ENCODE assay signal across 8 mouse cellular contexts in genomic region chr11:102297577-102298556, GRCm38 (mm10). TPM values are rescaled to one million over a fixed set of nuclear protein-coding genes. Genes with fewer than 3 reads are reported as not detected.
DNase-seq lines count a peak whose midpoint lies in the region; ATAC-seq and TF ChIP-seq lines count a peak whose summit lies in the region.

No protein-coding gene starts in this region.

- peak; percentile 12 for ATAC-seq in kidney, postnatal 0 days (replicated peaks; ENCODE audit: low FRiP score, low read depth)
- ATAC-seq in activated CD4-positive, CD25-positive, alpha-beta regulatory T cell, adult 4 months = peak; percentile 25
- peak; percentile 2 to 4; a peak in 2 of 4 replicates for ATAC-seq in hematopoietic stem cell, adult 5-6 weeks (replicated peaks in 1 of 2; ENCODE audit: insufficient read depth in 1 of 2, low FRiP score in 2 of 2, low TSS enrichment in 1 of 2, low read depth in 1 of 2, poor library complexity in 2 of 2, severe bottlenecking in 2 of 2)
- no peak for ATAC-seq in cerebellum, adult (ENCODE audit: insufficient number of reproducible peaks, low FRiP score, low TSS enrichment)

- H3K4me2 ChIP-seq in kidney, postnatal 0 days (ENCODE audit: low read length) = peak overlapping the region; percentile 69

- peak overlapping the region; percentile 83 for H3K4me3 ChIP-seq in kidney, postnatal 0 days (replicated peaks; ENCODE audit: low read depth, low read length)
- H3K4me3 ChIP-seq in midbrain, embryonic 10.5 days = peak overlapping the region; percentile 94

- H3K27me3 ChIP-seq in kidney, postnatal 0 days (ENCODE audit: insufficient read depth, low read length) = no peaks in the 10 kb centered on the region
- H3K27me3 ChIP-seq in midbrain, embryonic 10.5 days (ENCODE audit: low read depth, poor library complexity, severe bottlenecking) = no peaks in the 10 kb centered on the region

- TF ChIP-seq CTCF in kidney, postnatal 0 days (IDR thresholded peaks at IDR 0.05; ENCODE audit: low read depth) = no peak

- no peaks in the 10 kb centered on the region for H3K9me3 ChIP-seq in kidney, postnatal 0 days (replicated peaks; ENCODE audit: low read length)
- H3K9me3 ChIP-seq in midbrain, embryonic 10.5 days (replicated peaks) = no peaks in the 10 kb centered on the region

- H3K4me1 ChIP-seq in kidney, postnatal 0 days (replicated peaks; ENCODE audit: insufficient read depth, low read length) = peaks cover 11% of the 10 kb centered on the region; the same call in 1 of the 2 replicates
- H3K4me1 ChIP-seq in midbrain, embryonic 10.5 days = peaks cover 35% of the 10 kb centered on the region

- H3K36me3 ChIP-seq in kidney, postnatal 0 days (ENCODE audit: insufficient read depth, low read length) = peaks cover 11% of the 10 kb centered on the region; the same call in 1 of the 2 replicates
- peaks cover 18% of the 10 kb centered on the region for H3K36me3 ChIP-seq in midbrain, embryonic 10.5 days

- 24% methylated on average over 27 of the region's 27 CpGs for WGBS in kidney, postnatal 0 days
- 29% methylated on average over 27 of the region's 27 CpGs for WGBS in midbrain, embryonic 10.5 days

- H3K9ac ChIP-seq in kidney, postnatal 0 days (ENCODE audit: low read depth, low read length) = peak overlapping the region; percentile 65

- DNase-seq in kidney, postnatal 0 days (ENCODE audit: low spot score) = no peak
- DNase-seq in kidney, postnatal 36 days = no peak
- no peak for DNase-seq in midbrain, embryonic 10.5 days (ENCODE audit: low spot score)
- DNase-seq in cerebellum, adult 11-12 months = no peak
- no peak for DNase-seq in left cerebral cortex, adult 11 months (ENCODE audit: low spot score)

- peak overlapping the region; percentile 96 for H3K27ac ChIP-seq in kidney, postnatal 0 days
- H3K27ac ChIP-seq in midbrain, embryonic 10.5 days (replicated peaks) = peak overlapping the region; percentile 98

RNA-seq across cellular contexts. Expression of gene Atxn7l3, which starts 1.4 kb away (rescaled TPM):
- polyA plus RNA-seq in kidney, postnatal 0 days (2015; fragmentation: Nextera tagmentation; extraction: Ambion mirVana) = 9.6 and 9.7 TPM in 2 replicates
- 1 to 10 TPM; 7.5 to 8.3 TPM for polyA plus RNA-seq in activated CD4-positive, CD25-positive, alpha-beta regulatory T cell, adult 4 months (2017; shearing (Covaris generic))
- total RNA-seq in hematopoietic stem cell, adult 5-6 weeks (2017) = 24.4 and 26.5 TPM in 2 replicates
- 13.9 and 16.5 TPM in 2 replicates for polyA plus RNA-seq in midbrain, embryonic 10.5 days (2016; fragmentation: Nextera tagmentation; extraction: Ambion mirVana)

RNA-seq across cellular contexts. Expression of gene Tmub2, which starts 13.1 kb away (rescaled TPM):
- 46.1 and 49.1 TPM in 2 replicates for polyA plus RNA-seq in kidney, postnatal 0 days (2015; fragmentation: Nextera tagmentation; extraction: Ambion mirVana)
- polyA plus RNA-seq in activated CD4-positive, CD25-positive, alpha-beta regulatory T cell, adult 4 months (2017; shearing (Covaris generic)) = 10 to 100 TPM; 54.5 to 58.3 TPM
- 23.1 and 32.1 TPM in 2 replicates for total RNA-seq in hematopoietic stem cell, adult 5-6 weeks (2017)
- polyA plus RNA-seq in midbrain, embryonic 10.5 days (2016; fragmentation: Nextera tagmentation; extraction: Ambion mirVana) = 51.3 and 60.5 TPM in 2 replicates

RNA-seq across cellular contexts. Expression of gene Ubtf, which starts 21.7 kb away (rescaled TPM):
- 75.5 and 80.8 TPM in 2 replicates for polyA plus RNA-seq in kidney, postnatal 0 days (2015; fragmentation: Nextera tagmentation; extraction: Ambion mirVana)
- polyA plus RNA-seq in activated CD4-positive, CD25-positive, alpha-beta regulatory T cell, adult 4 months (2017; shearing (Covaris generic)) = 10 to 100 TPM; 37.4 to 49.6 TPM
- 166 and 196 TPM in 2 replicates for total RNA-seq in hematopoietic stem cell, adult 5-6 weeks (2017)
- polyA plus RNA-seq in midbrain, embryonic 10.5 days (2016; fragmentation: Nextera tagmentation; extraction: Ambion mirVana) = 89.6 and 90.3 TPM in 2 replicates

RNA-seq across cellular contexts. Expression of gene Asb16, which starts 29.3 kb away (rescaled TPM):
- polyA plus RNA-seq in kidney, postnatal 0 days (2015; fragmentation: Nextera tagmentation; extraction: Ambion mirVana) = 0.09 TPM in 1 of 2 replicates, not detected in the other
- polyA plus RNA-seq in activated CD4-positive, CD25-positive, alpha-beta regulatory T cell, adult 4 months (2017; shearing (Covaris generic)) = not detected
- 1.3 TPM in 1 of 2 replicates, not detected in the other for total RNA-seq in hematopoietic stem cell, adult 5-6 weeks (2017)
- 0.05 TPM in 1 of 2 replicates, not detected in the other for polyA plus RNA-seq in midbrain, embryonic 10.5 days (2016; fragmentation: Nextera tagmentation; extraction: Ambion mirVana)

RNA-seq across cellular contexts. Expression of gene BC030867, which starts 49.2 kb away (rescaled TPM):
- polyA plus RNA-seq in kidney, postnatal 0 days (2015; fragmentation: Nextera tagmentation; extraction: Ambion mirVana) = 6.3 and 9.2 TPM in 2 replicates
- 1 to 10 TPM; 2.0 to 3.8 TPM for polyA plus RNA-seq in activated CD4-positive, CD25-positive, alpha-beta regulatory T cell, adult 4 months (2017; shearing (Covaris generic))
- total RNA-seq in hematopoietic stem cell, adult 5-6 weeks (2017) = 3.6 and 4.9 TPM in 2 replicates
- 25.8 and 27.3 TPM in 2 replicates for polyA plus RNA-seq in midbrain, embryonic 10.5 days (2016; fragmentation: Nextera tagmentation; extraction: Ambion mirVana)
